Mouse (Mus musculus) fibroblast of lung, adult 2 months (primary cell): ENCODE measurements around the gene Gm20219.

Experiments used
- DNase-seq: peaks from one replicate; pipeline ENCODE4 v3.0.0-alpha.2; 2011; ENCODE audit warnings: low read depth

Gm20219 gene

GRCm38 (mm10) chr17:56554122-56554551 is at the start of gene Gm20219:
TSS of gene Gm20219 (minus strand) at chr17:56554387.
- DNase-seq, result no peak

- DNase-seq, result no peak
Measured at GRCm38 (mm10) chr17:56604070-56604380, 49.8 kb upstream of the Gm20219 start.

GRCm38 (mm10) chr17:56603186-56604069 is 49.2 kb upstream of the Gm20219 start:
- DNase-seq, result no peak

- DNase-seq, result no peak
Measured at GRCm38 (mm10) chr17:56593527-56594271, 39.5 kb upstream of the Gm20219 start.

- DNase-seq, result no peak
Measured at GRCm38 (mm10) chr17:56592553-56592952, 38.4 kb upstream of the Gm20219 start.

- no peak for DNase-seq
Measured at GRCm38 (mm10) chr17:56588921-56589320, 34.7 kb upstream of the Gm20219 start.

GRCm38 (mm10) chr17:56587773-56588172 is 33.6 kb upstream of the Gm20219 start:
- DNase-seq, result no peak

- no peak for DNase-seq
Measured at GRCm38 (mm10) chr17:56585171-56585821, 31.1 kb upstream of the Gm20219 start.

GRCm38 (mm10) chr17:56584257-56585130 is 30.3 kb upstream of the Gm20219 start, which contains the start of the genes Safb2 and Safb:
TSS of gene Safb2 (minus strand) at chr17:56584585.
TSS of gene Safb (plus strand) at chr17:56584825.
- peak; percentile 99 for DNase-seq

GRCm38 (mm10) chr17:56583611-56584256 is 29.5 kb upstream of the Gm20219 start:
- no peak for DNase-seq

- no peak for DNase-seq
Measured at GRCm38 (mm10) chr17:56583071-56583470, 28.9 kb upstream of the Gm20219 start.

GRCm38 (mm10) chr17:56572939-56573338 is 18.8 kb upstream of the Gm20219 start:
- DNase-seq, result no peak

GRCm38 (mm10) chr17:56572154-56572553 is 18.0 kb upstream of the Gm20219 start:
- DNase-seq, result no peak

- DNase-seq, result no peak
Measured at GRCm38 (mm10) chr17:56570287-56570686, 16.1 kb upstream of the Gm20219 start.

GRCm38 (mm10) chr17:56567370-56567769 is 13.2 kb upstream of the Gm20219 start:
- no peak for DNase-seq

- DNase-seq, result no peak
Measured at GRCm38 (mm10) chr17:56566918-56567317, 12.7 kb upstream of the Gm20219 start.

- no peak for DNase-seq
Measured at GRCm38 (mm10) chr17:56566293-56566692, 12.1 kb upstream of the Gm20219 start.

- no peak for DNase-seq
Measured at GRCm38 (mm10) chr17:56561866-56562265, 7.7 kb upstream of the Gm20219 start.

- no peak for DNase-seq
Measured at GRCm38 (mm10) chr17:56560131-56560530, 5.9 kb upstream of the Gm20219 start.

- no peak for DNase-seq
Measured at GRCm38 (mm10) chr17:56559386-56559785, 5.2 kb upstream of the Gm20219 start.

GRCm38 (mm10) chr17:56558448-56558847 is 4.3 kb upstream of the Gm20219 start:
- no peak for DNase-seq
